Mouse (Mus musculus) forebrain, embryonic 14.5 days (tissue): ENCODE measurements around the gene Mrpl41. TPM values are rescaled to one million over a fixed set of nuclear protein-coding genes. Genes with fewer than 3 reads are reported as not detected.

Experiments used
- ATAC-seq: fragments of 200-750 bp; cut with Nextera tagmentation; 2 replicates; pipeline ENCODE4 v1.8.0; 2017; ENCODE audit warnings: mild to moderate bottlenecking, moderate library complexity
- DNase-seq: peaks from one replicate; pipeline ENCODE4 v3.0.0-alpha.2; 2015; ENCODE audit warnings: low spot score
- H3K27ac ChIP-seq: fragments of 300-500 bp; sonication (generic); 2 replicates; pipeline ENCODE4 v1.5.1; 2014; ENCODE audit warnings: low read depth, mild to moderate bottlenecking, control low read depth, low read length, moderate library complexity
- H3K27me3 ChIP-seq: fragments of 300-500 bp; sonication (generic); replicated peaks from 2 replicates; pipeline ENCODE4 v1.6.1; 2014; ENCODE audit warnings: low read length, control low read depth, mixed read lengths; ENCODE audit not compliant: control insufficient read depth, insufficient read depth
- H3K36me3 ChIP-seq: fragments of 300-500 bp; sonication (generic); 2 replicates; pipeline ENCODE4 v1.6.1; 2014; ENCODE audit warnings: low read length, control low read depth; ENCODE audit not compliant: control insufficient read depth, insufficient read depth
- H3K4me1 ChIP-seq: fragments of 300-500 bp; sonication (generic); 2 replicates; pipeline ENCODE4 v1.6.1; 2014; ENCODE audit warnings: antibody characterized with exemption, low read length, control low read depth; ENCODE audit not compliant: control insufficient read depth, insufficient read depth
- H3K4me2 ChIP-seq: fragments of 300-500 bp; sonication (generic); 2 replicates; pipeline ENCODE4 v1.6.1; 2014; ENCODE audit warnings: mild to moderate bottlenecking, control low read depth, low read length
- H3K4me3 ChIP-seq: fragments of 300-500 bp; sonication (generic); 2 replicates; pipeline ENCODE4 v1.5.1; 2014; ENCODE audit warnings: low read depth, low read length, control low read depth
- H3K9ac ChIP-seq: fragments of 300-500 bp; sonication (generic); 2 replicates; pipeline ENCODE4 v1.6.1; 2014; ENCODE audit warnings: mild to moderate bottlenecking, low read length, control low read depth, moderate library complexity
- H3K9me3 ChIP-seq: fragments of 300-500 bp; sonication (generic); replicated peaks from 2 replicates; pipeline ENCODE4 v1.6.1; 2016; ENCODE audit warnings: low read length, control low read depth, mixed read lengths; ENCODE audit not compliant: control insufficient read depth
- WGBS: fragments of 180-500 bp; shearing (Covaris S2); extraction: QIAGEN DNeasy Blood & Tissue Kit; methylation state at CpG from one replicate; pipeline ENCODE4 v1.1.7; 2014; 5-methylcytosine and 5-hydroxymethylcytosine counted together
- polyA plus RNA-seq: library from polyadenylated mRNA; unstranded; fragments of >200 nt; fragmentation: Nextera tagmentation; extraction: Ambion mirVana; gene quantifications from 2 replicates; pipeline ENCODE4 v1.2.1, GENCODE M21; 2014

Mrpl41 gene
- 178 and 193 TPM in 2 replicates for polyA plus RNA-seq

- Histone ChIP-seq H3K27me3 (no peaks in the 10 kb centered on the region), H3K27ac (peak within 1 kb of the TSS; percentile 85), H3K4me2 (peak within 1 kb of the TSS; percentile 79), H3K4me1 (peaks cover 12% of the 10 kb centered on the region), H3K9ac (peak within 1 kb of the TSS; percentile 78), H3K9me3 (no peaks in the 10 kb centered on the region), H3K36me3 (peaks cover 31% of the 10 kb centered on the region), H3K4me3 (peak within 1 kb of the TSS; percentile 62)
- ATAC-seq, result peak; percentile 100
- DNase-seq, result peak; percentile 99
- WGBS, result 0% methylated on average over 64 of the region's 64 CpGs
Observed at GRCm38 (mm10) chr2:24974906-24975703, at the start of gene Mrpl41. Gene Mrpl41, minus strand, starts transcription at chr2:24975098.

- H3K27ac ChIP-seq, result no peak overlapping the region
- 85% methylated on average over 1 of the region's 1 CpGs for WGBS
- no peaks in the 10 kb centered on the region for H3K4me1 ChIP-seq
- ATAC-seq (no peak), DNase-seq (no peak)
- H3K4me2 ChIP-seq, result no peak overlapping the region
- no peak overlapping the region for H3K9ac ChIP-seq
- no peaks in the 10 kb centered on the region for H3K36me3 ChIP-seq
- no peaks in the 10 kb centered on the region for H3K27me3 ChIP-seq
- H3K9me3 ChIP-seq, result no peaks in the 10 kb centered on the region
- no peak overlapping the region for H3K4me3 ChIP-seq
Observed at GRCm38 (mm10) chr2:25022678-25023077, 47.8 kb upstream of the Mrpl41 start.

GRCm38 (mm10) chr2:25008250-25008649 is 33.4 kb upstream of the Mrpl41 start:
- Histone ChIP-seq H3K27me3 (no peaks in the 10 kb centered on the region), H3K4me1 (no peaks in the 10 kb centered on the region), H3K4me2 (no peak overlapping the region), H3K9me3 (no peaks in the 10 kb centered on the region), H3K4me3 (no peak overlapping the region), H3K36me3 (no peaks in the 10 kb centered on the region), H3K9ac (no peak overlapping the region), H3K27ac (no peak overlapping the region)
- DNase-seq, result no peak
- ATAC-seq, result no peak

- Histone ChIP-seq H3K27ac (no peak overlapping the region), H3K9me3 (no peaks in the 10 kb centered on the region), H3K4me1 (no peaks in the 10 kb centered on the region), H3K4me2 (no peak overlapping the region), H3K4me3 (no peak overlapping the region), H3K9ac (no peak overlapping the region), H3K36me3 (no peaks in the 10 kb centered on the region), H3K27me3 (no peaks in the 10 kb centered on the region)
- DNase-seq (no peak), ATAC-seq (no peak)
- WGBS, result 100% methylated on average over 1 of the region's 1 CpGs
Observed at GRCm38 (mm10) chr2:25006767-25007166, 31.9 kb upstream of the Mrpl41 start.

GRCm38 (mm10) chr2:25003946-25004786 is 29.3 kb upstream of the Mrpl41 start:
- Histone ChIP-seq H3K9me3 (no peaks in the 10 kb centered on the region), H3K4me3 (no peak overlapping the region), H3K27me3 (no peaks in the 10 kb centered on the region), H3K4me1 (no peaks in the 10 kb centered on the region), H3K27ac (no peak overlapping the region), H3K4me2 (no peak overlapping the region), H3K9ac (no peak overlapping the region), H3K36me3 (no peaks in the 10 kb centered on the region)
- DNase-seq (peak; percentile 35), ATAC-seq (no peak)
- WGBS, result 50% methylated on average over 9 of the region's 9 CpGs

GRCm38 (mm10) chr2:25000544-25001235 is 25.8 kb upstream of the Mrpl41 start:
- 84% methylated on average over 3 of the region's 3 CpGs for WGBS
- DNase-seq, result peak; percentile 23

GRCm38 (mm10) chr2:24996471-24996870 is 21.6 kb upstream of the Mrpl41 start:
- Histone ChIP-seq H3K4me1 (no peaks in the 10 kb centered on the region), H3K27ac (no peak overlapping the region), H3K4me3 (no peak overlapping the region), H3K9ac (no peak overlapping the region), H3K9me3 (no peaks in the 10 kb centered on the region), H3K27me3 (no peaks in the 10 kb centered on the region), H3K4me2 (no peak overlapping the region), H3K36me3 (no peaks in the 10 kb centered on the region)
- no peak for DNase-seq
- 94% methylated on average over 2 of the region's 2 CpGs for WGBS
- no peak for ATAC-seq

More at GRCm38 (mm10) chr2:25000544-25001235, 25.8 kb upstream of the Mrpl41 start:
- Histone ChIP-seq H3K4me3 (no peak overlapping the region), H3K36me3 (no peaks in the 10 kb centered on the region), H3K9ac (no peak overlapping the region), H3K4me1 (no peaks in the 10 kb centered on the region), H3K27me3 (no peaks in the 10 kb centered on the region), H3K4me2 (no peak overlapping the region), H3K9me3 (no peaks in the 10 kb centered on the region), H3K27ac (no peak overlapping the region)
- ATAC-seq, result no peak

- no peaks in the 10 kb centered on the region for H3K36me3 ChIP-seq
- 93% methylated on average over 6 of the region's 6 CpGs for WGBS
- no peak overlapping the region for H3K9ac ChIP-seq
- H3K9me3 ChIP-seq, result no peaks in the 10 kb centered on the region
- H3K4me3 ChIP-seq, result no peak overlapping the region
- ATAC-seq (no peak), DNase-seq (no peak)
- H3K4me1 ChIP-seq, result no peaks in the 10 kb centered on the region
- no peaks in the 10 kb centered on the region for H3K27me3 ChIP-seq
- no peak overlapping the region for H3K27ac ChIP-seq
- no peak overlapping the region for H3K4me2 ChIP-seq
Observed at GRCm38 (mm10) chr2:24995332-24995731, 20.4 kb upstream of the Mrpl41 start.
